Mouse (Mus musculus) olfactory bulb, adult 2 months (tissue): ENCODE results near the gene Spata31d1b.

Experiments used
- CTCF ChIP-seq: fragments of 200-500 bp; IDR thresholded peaks from 2 replicates; pipeline ENCODE4 v1.5.1; 2012; ENCODE audit warnings: low read depth, mild to moderate bottlenecking, low read length, moderate library complexity; ENCODE audit not compliant: insufficient read depth
- POLR2A ChIP-seq: fragments of 200-500 bp; IDR thresholded peaks from 2 replicates; pipeline ENCODE4 v1.6.1; 2012; ENCODE audit warnings: mild to moderate bottlenecking, low read depth, low read length, moderate library complexity; ENCODE audit not compliant: insufficient read depth

DNA sequence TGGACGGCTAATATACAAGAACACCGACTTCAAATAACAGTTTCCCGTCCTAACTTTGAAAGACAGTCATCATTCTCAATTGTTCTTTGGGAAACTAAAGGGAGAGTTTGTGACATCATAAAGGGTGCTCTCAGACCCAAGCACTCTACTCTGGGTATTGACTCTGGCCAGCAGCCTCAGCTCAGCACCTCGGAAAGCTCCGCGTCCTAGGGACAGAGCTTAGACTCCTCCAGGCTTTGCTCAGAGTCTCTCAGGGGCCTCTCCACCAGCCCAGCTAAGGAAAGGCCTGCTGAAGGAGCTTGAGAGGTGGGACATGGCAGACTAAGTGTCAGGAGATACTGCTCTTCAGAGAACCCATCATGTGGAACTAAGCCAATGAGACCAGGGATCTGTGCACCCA is 34.1 kb downstream of the Spata31d1b start:
- TF ChIP-seq CTCF = no peak
- no peak for TF ChIP-seq POLR2A
